Mouse (Mus musculus) left cerebral cortex, adult 2 months (tissue): Measurements from ENCODE around the gene Syce2. TPM values are rescaled to one million over a fixed set of nuclear protein-coding genes. Genes with fewer than 3 reads are reported as not detected.

Experiments
- DNase-seq, 2 experiments: peaks; one replicate each; pipeline ENCODE4 v3.0.0; 2021 to 2022; ENCODE audit warnings: low spot score in 2 of 2, mixed read lengths in 1 of 2; ENCODE audit errors: extremely low spot score in 1 of 2
- H3K27ac ChIP-seq: fragments of 200-600 bp; 2 replicates; pipeline ENCODE4 v1.8.1; 2022
- H3K4me3 ChIP-seq: fragments of 200-600 bp; 2 replicates; pipeline ENCODE4 v1.8.1; 2022
- CTCF ChIP-seq: fragments of 200-600 bp; IDR thresholded peaks from 2 replicates; pipeline ENCODE4 v1.8.1; 2022; ENCODE audit warnings: antibody characterized with exemption, mild to moderate bottlenecking, moderate library complexity
- intact Hi-C: fragments of 180-260 bp; cut with DNase I; formaldehyde crosslinking; loops from one replicate; pipeline ENCODE4 v1.15.1; 2025
- total RNA-seq, 2 experiments: library from RNA; stranded (reverse); gene quantifications; 2 replicates each; pipeline ENCODE4 v1.2.3; 2021

The Syce2 gene
- total RNA-seq, 2 experiments from 2014 or later, result 7.8 to 8.0 TPM

DNA sequence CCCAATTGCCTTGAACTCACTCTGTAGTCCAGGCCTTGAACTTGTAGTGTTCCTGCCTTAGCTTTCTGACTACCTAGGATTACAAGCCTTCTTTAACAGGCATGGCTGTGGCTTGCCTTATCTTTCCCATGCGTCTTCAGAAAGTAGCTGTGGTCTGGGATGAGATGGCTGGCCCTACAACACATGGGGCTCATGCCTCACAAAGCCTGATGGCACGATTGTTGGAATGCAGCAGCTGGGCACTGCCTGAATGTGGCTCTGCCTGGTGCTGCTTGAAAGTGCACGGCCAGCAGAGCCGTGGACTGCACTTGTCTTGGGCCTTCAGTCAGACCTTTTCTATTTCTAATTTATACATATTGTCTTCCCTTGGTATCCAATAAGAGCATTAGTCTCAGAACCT, 12.8 kb downstream of the Syce2 start:
- TF ChIP-seq CTCF, result no peak
- H3K4me3 ChIP-seq, result no peak overlapping the region
- no peak overlapping the region for H3K27ac ChIP-seq
- DNase-seq, result no peak
- intact Hi-C loops, result no loop called here

DNA sequence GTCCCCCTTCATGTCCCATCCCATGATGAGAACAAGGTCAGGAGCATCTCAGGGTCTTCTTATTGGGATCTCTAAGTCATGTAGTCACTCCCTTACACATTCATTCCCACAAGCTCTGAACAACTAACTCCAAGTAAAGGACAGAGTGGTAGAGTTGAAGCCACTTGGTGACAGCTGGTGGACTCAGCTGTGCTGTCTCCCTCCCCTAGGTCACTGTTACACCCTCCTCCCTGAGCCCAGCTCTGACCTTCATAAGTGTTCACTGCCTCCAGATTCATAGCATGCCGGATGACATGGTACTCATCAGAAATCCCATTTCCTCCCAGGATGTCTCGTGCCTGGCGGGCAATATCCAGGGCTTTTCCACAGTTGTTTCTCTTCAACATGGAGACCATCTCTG, 16.4 kb downstream of the Syce2 start:
- no peak overlapping the region for H3K4me3 ChIP-seq
- TF ChIP-seq CTCF, result no peak
- intact Hi-C loops, result no loop called here
- H3K27ac ChIP-seq, result no peak overlapping the region
- no peak for DNase-seq

DNA sequence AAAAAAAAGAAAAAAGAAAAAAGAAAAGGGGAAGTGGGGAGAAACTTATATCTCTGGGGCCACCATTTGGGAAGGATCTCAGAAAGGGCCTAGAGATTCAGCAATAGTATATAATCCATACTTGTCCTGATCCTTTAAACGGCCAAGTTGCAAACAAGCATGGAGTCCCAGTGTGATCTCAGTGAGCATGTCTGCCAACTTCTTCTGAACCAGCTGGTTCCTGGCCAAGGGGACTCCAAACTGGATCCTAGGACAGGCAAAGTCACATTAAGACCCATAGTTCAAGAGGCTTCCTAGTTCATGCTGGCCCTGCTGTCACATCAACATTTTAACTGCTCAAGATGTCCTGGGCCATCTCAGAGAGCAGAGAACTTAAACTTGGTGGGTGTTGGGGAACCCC, 17.2 kb downstream of the Syce2 start:
- intact Hi-C loops, result no loop called here
- no peak for TF ChIP-seq CTCF
- DNase-seq, result no peak
- Histone ChIP-seq H3K27ac (no peak overlapping the region), H3K4me3 (no peak overlapping the region)

DNA sequence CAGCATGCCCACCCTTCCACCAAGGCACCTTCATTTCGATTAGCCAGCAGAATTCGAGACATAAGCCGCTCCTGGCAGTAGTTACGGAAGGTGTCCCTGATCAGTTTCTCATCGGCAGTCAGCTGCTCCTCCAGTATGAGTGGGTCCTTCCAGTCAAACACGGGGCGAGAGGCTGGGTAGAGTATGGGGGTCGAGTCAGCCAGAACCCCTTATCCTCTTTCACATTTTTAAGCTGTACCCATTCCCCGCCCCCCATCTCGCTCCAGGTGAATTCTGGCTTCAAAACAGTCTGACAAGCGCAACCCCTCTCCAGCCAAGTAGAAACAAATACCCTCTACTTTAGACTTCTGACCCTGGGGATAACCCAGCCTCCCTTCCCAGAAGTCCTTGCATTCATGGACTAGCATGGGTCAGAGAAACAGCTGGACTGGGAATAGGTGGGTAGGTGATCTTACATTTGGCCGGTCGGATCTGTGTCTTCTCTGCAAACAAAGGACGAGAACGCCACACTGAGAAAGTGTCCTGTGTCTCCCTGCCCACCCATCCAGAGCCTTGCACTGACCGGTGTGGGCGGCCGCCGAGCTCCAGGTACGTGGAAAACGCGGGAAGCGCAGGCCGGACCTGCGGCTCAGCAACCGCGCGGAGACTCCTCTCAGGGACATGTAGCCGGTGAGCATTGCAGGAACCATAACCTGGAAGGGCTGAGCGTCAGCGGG, 21.2 kb downstream of the Syce2 start:
- peak overlapping the region; percentile 49; the same call in 1 of the 2 replicates for H3K27ac ChIP-seq
- no peak for DNase-seq
- H3K4me3 ChIP-seq, result peak overlapping the region; percentile 81
- intact Hi-C loops, result loop anchor here (2.0 to 5.0 kb wide), 2 partner anchors 14 to 36 kb away; partner anchors contain the start of gene Farsa
- no peak for TF ChIP-seq CTCF

DNA sequence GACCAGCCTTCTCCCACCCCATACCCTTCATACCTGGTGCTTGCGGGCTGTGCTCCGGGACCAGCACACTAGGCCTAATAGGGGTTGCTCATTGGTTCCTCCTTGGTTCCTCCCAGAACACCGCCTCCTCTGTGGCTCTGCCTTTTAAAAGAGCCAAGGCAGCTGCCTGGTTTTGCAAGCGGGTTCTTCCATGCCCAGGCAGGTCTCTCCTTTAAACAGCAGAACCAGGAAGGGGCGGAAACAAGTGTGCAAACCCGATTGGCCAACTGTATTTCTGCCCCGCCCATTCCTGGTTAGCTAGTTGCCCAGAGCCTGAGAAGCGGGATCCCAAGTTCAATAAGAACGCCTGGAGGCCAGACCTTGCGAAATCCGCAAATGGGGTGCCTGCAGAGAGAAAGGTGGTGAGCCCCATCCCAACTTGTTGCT, 21.8 kb downstream of the Syce2 start, which contains the start of gene Gcdh:
TSS of gene Gcdh (minus strand) at position 213 of the 426 bp plus-strand sequence.
- TF ChIP-seq CTCF, result no peak
- DNase-seq, result peak; percentile 87 to 89
- Histone ChIP-seq H3K27ac (peak within 1 kb of the TSS; percentile 49; the same call in 1 of the 2 replicates), H3K4me3 (peak within 1 kb of the TSS; percentile 81)
- intact Hi-C loops, result loop anchor here (2.0 to 5.0 kb wide), 2 partner anchors 15 to 36 kb away; partner anchors contain the start of gene Farsa

DNA sequence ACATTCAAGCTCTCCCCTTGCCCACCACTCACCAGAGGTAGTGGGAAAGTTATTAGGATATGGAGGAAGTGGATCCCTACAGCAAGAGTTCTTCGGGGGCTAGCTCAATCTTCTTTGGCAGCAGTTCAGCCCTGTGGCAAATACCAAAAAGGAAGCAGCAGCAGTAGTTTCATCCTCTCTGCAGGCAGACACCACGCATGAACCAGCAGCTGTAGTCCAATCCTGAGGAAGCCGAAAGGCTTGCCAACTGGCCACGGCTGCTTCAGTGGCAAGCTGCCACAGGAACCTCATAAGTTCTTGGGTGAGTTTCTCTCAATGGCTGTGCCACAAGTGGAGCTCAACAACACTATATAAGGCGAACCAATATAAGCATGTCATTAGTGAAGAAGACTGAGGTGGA, 24.1 kb downstream of the Syce2 start:
- intact Hi-C loops, result no loop called here
- TF ChIP-seq CTCF, result no peak
- no peak for DNase-seq
- Histone ChIP-seq H3K4me3 (no peak overlapping the region), H3K27ac (no peak overlapping the region)

DNA sequence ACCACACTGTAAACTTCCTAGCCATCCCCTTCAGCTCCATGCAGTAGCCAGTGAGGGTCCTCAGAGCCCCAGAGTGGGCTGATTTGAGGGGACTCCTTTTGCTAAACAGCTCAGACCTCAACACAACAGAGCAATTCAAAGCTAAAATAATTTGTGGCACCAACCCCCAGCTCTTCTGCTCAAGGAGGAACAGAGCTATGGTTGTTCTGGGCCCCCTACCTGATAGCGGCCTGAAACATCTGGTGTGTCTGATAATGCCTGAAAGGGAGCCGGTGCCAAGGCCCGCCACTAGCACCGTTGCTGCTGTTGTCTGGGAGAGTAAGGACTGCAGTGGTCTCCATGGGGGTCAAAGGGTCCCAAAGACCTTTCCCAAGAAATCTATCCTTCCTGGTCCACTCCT, 29.2 kb downstream of the Syce2 start:
- no peak overlapping the region for H3K27ac ChIP-seq
- intact Hi-C loops, result no loop called here
- TF ChIP-seq CTCF, result no peak
- DNase-seq, result no peak
- no peak overlapping the region for H3K4me3 ChIP-seq

DNA sequence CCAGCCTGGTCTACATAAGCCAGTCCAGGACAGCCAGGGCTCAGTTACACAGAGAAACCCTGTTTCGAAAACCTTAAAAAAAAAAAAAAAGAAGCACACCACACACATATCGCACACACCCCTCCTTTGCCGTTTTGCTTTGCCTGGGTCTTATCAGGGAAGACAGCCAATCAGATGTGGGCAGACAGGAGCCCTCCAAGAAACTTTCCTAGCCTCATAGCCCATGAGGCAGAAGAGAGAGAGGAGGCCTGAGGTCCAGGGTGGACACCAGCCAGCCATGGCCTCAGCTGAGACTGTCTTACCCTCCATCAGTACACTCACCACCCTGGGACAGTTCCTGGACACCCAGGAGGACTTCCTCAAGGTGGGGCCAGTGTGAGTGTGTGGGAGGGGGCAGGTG, 29.8 kb downstream of the Syce2 start, which contains the start of gene Klf1:
TSS of gene Klf1 (plus strand) at position 177 of the 400 bp plus-strand sequence.
- Histone ChIP-seq H3K27ac (peak within 1 kb of the TSS; percentile 62; the same call in 1 of the 2 replicates), H3K4me3 (peak within 1 kb of the TSS; percentile 63)
- no peak for DNase-seq
- TF ChIP-seq CTCF, result no peak
- intact Hi-C loops, result no loop called here

DNA sequence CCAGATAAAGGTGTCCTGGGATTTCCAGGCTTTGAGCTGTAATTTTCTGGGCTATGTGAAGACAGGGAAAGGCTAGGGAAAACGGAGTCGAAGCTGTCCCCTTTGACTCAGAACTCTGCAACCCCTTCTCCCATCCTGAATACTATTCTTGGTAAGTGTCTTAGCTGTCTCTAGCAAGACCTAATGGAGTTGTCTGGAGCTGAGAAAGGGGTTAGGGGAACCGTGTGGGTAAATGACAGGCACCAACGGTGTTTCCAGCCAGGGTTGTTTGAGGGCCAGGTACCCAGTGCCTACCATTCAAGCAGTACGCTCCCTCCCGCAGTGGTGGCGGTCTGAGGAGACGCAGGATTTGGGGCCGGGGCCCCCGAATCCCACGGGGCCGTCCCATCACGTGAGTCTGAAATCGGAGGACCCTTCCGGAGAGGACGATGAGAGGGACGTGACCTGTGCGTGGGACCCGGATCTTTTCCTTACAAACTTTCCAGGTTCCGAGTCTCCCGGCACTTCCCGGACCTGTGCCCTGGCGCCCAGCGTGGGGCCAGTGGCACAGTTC, 30.5 kb downstream of the Syce2 start:
- Histone ChIP-seq H3K27ac (peak overlapping the region; percentile 62; the same call in 1 of the 2 replicates), H3K4me3 (peak overlapping the region; percentile 63)
- intact Hi-C loops, result no loop called here
- TF ChIP-seq CTCF, result no peak
- no peak for DNase-seq

DNA sequence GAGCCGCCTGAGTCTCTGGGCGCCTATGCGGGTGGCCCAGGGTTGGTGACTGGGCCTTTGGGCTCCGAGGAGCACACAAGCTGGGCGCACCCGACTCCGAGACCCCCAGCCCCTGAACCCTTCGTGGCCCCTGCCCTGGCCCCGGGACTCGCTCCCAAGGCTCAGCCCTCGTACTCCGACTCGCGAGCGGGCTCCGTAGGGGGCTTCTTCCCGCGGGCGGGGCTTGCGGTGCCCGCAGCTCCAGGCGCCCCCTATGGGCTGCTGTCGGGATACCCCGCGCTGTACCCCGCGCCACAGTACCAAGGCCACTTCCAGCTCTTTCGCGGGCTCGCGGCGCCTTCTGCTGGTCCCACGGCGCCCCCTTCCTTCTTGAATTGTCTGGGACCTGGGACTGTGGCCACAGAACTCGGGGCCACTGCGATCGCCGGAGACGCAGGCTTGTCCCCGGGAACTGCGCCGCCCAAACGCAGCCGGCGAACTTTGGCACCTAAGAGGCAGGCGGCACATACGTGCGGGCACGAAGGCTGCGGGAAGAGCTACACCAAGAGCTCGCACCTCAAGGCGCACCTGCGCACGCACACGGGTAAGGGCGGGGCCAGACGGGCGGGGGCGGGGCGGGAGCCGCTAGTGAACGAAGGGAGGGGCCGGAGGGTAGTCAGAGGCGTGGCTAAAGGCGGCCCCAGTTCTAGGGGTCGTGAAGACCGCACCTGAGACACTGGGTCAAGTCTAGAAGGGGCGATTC, 31.2 kb downstream of the Syce2 start:
- peak overlapping the region; percentile 62; the same call in 1 of the 2 replicates for H3K27ac ChIP-seq
- H3K4me3 ChIP-seq, result peak overlapping the region; percentile 63
- peak; percentile 91 to 93 for DNase-seq
- intact Hi-C loops, result no loop called here
- peak; percentile 99 for TF ChIP-seq CTCF

DNA sequence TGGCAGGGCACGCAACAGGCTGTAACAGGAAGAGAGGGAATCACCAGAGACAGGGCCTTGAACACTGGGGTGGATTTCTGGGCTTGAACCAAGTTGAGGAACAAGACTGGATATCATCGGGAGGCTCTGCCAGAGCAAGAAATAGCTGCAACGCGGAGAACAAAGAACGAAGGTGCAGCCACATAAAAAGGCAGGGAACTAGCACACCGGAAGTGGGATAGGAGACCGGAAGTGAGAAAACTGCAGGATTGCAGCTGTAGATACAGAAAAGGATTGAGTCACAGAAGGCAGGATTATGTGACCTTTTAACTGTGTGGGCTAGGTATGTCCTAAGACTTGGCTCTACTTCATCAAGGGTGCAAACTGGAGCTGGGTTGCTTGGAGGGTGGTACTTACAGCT, 32.4 kb downstream of the Syce2 start:
- Histone ChIP-seq H3K4me3 (no peak overlapping the region), H3K27ac (no peak overlapping the region)
- intact Hi-C loops, result no loop called here
- TF ChIP-seq CTCF, result no peak
- no peak for DNase-seq

DNA sequence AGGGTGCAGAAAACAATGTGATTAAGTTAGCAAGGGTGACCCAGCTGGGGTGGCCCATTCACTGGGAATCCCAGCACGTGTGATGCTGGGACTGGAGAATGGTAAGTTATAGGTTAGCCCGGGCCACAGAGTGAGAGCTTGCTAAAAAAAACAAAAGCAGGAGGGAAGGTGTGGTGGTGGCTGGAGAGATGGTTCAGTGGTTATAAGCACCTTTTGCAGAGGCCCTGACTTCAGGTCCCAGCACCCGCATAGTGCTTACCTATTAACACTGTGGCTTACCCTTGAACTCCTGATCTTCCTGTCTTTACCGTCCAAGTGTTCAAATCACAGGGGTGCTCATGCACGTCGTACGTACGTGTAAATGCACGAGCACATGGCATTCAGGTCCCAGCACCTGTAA, 35.1 kb downstream of the Syce2 start:
- DNase-seq, result no peak
- intact Hi-C loops, result no loop called here
- Histone ChIP-seq H3K4me3 (no peak overlapping the region), H3K27ac (no peak overlapping the region)
- TF ChIP-seq CTCF, result no peak
